Mouse (Mus musculus) adrenal gland, adult 10 weeks (tissue): ENCODE results near the gene Vmn1r234. TPM values are rescaled to one million over a fixed set of nuclear protein-coding genes. Genes with fewer than 3 reads are reported as not detected.

Experiments
- polyA plus RNA-seq: library from polyadenylated mRNA; stranded (reverse); fragments of 350-450 nt; fragmentation: Illumina TruSeq; extraction: RNeasy Lipid Tissue Mini Kit (QIAGEN cat#74804); gene quantifications from one replicate; pipeline ENCODE4 v1.2.3, GENCODE M21; 2014; ENCODE audit warnings: low read depth, low replicate concordance

Vmn1r234 gene
- not detected for polyA plus RNA-seq

DNA sequence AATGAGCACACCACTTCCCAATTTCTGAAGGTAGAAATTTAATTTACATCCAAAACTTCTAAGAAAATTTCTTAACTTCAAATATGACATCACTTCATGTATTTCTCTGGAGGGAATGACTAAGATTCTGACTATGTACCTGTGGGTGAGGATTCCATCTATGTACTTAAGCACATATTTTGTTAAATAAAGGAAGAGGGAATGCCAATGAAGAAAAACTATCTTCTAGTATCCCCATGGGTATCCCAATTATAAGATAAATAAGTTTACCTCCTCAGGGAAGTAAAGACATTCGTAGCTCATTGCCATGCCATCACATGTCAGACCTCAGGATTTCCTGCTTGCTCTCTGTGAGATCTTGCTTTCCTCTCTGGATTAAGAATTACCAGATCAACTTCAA, at the start of gene Vmn1r234:
Vmn1r234 (plus strand) TSS at position 301 of the 400 bp plus-strand sequence.

GRCm38 (mm10) chr17:21256111-21256510, 30.2 kb downstream of the Vmn1r234 start, which contains the start of gene Vmn1r235:
Gene Vmn1r235 (plus strand): TSS chr17:21256411.

DNA sequence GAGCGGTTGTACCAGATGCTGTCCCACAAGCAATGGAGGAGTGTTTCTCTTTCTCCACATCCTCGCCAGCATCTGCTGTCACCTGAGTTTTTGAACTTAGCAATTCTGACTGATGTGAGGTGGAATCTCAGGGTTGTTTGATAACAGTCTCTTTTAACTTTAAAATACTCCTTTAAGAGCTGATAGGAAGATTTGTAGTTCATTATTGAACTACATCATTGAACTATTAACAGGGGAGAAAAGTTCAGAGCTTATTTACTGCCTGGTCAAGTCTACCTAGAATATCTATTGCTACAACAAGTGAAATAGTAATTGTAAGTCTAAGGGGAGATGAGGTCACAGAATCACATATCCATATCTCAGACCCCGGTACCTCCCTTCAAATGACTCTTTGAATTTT, 56.8 kb downstream of the Vmn1r234 start, which contains the start of gene Vmn1r236:
Vmn1r236 (plus strand) TSS at position 301 of the 400 bp plus-strand sequence.

Other genes with a start within 250 kb of the Vmn1r234 start
- gene Vmn1r233, start 229.6 kb upstream of the Vmn1r234 start, polyA plus RNA-seq = not detected
- 38.4 TPM for gene Zfp160, start 217.2 kb upstream of the Vmn1r234 start, polyA plus RNA-seq
- gene Vmn1r235, start 30.3 kb downstream of the Vmn1r234 start, polyA plus RNA-seq = not detected
- not detected for gene Vmn1r236, start 56.9 kb downstream of the Vmn1r234 start, polyA plus RNA-seq
- gene Vmn1r237, start 85.8 kb downstream of the Vmn1r234 start, polyA plus RNA-seq = not detected
- gene Zfp677, start 157.7 kb downstream of the Vmn1r234 start, polyA plus RNA-seq = 34.0 TPM
- 21.3 TPM for gene Zfp54, start 197.1 kb downstream of the Vmn1r234 start, polyA plus RNA-seq
- 45.0 TPM for gene Zfp51, start 224.3 kb downstream of the Vmn1r234 start, polyA plus RNA-seq